Mouse (Mus musculus): Measurements from ENCODE around the gene Gm5447.

DNA sequence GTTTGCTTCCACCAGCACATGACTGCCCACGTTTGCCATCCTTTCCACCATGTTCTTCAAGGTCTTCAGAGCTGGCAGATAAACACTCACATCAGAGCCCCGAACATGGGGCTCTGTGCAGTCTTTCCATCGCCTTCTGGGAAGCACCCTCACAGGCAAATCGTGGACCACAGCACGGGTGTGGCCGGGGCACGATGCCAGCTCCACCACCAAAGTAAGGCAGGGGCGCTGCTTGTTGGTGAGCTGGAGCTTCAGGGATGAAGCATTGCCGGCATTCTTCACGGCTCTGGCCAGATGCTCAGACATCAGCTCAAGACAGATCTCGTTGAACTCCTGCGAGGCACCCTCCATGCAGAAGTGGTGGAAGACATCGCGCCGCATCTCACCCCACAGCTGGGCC, 26.9 kb upstream of the Gm5447 start:
- TF ChIP-seq CTCF (conservative IDR thresholded peaks at IDR 0.05; ENCODE audit: low read length) (no peak), POU5F1 (IDR thresholded peaks at IDR 0.05; ENCODE audit: borderline replicate concordance, low read length) (no peak)
